Mouse (Mus musculus) heart, postnatal 10 days (tissue): ENCODE measurements around the gene Slc13a3. TPM values are rescaled to one million over a fixed set of nuclear protein-coding genes. Genes with fewer than 3 reads are reported as not detected.

ENCODE experiments used
- DNase-seq, 2 experiments: peaks; one replicate each; pipeline ENCODE4 v3.0.0; 2021
- intact Hi-C: fragments of 180-260 bp; cut with DNase I; formaldehyde crosslinking; loops from one replicate; pipeline ENCODE4 v1.15.1; 2025
- total RNA-seq, 2 experiments: library from RNA; stranded (reverse); gene quantifications; 2 replicates each; pipeline ENCODE4 v1.2.3; 2021

Gene Slc13a3
- total RNA-seq, 2 experiments from 2014 or later, result 0.10 to 1.1 TPM

DNA sequence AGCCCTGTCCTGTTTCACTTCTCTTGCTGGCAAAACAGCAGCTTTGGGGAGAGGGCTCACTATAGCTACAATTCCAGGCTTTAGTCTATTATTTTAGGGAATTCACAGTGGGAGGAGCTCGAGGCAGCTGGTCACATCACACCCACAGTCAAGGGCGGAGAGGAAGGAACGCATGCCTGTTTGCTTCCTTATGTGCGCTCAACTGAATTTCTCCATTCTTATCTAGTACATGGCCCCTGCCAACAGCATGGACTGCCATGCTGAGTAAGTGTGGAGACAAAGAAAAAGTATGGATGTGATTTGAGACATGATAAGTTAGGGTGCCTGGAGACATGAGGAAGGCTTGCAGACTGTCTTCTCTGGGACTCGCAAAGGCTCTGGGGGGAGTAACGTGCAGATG lies 11.1 kb upstream of the Slc13a3 start:
- no peak for DNase-seq
- intact Hi-C loops, result no loop called here

- no peak for DNase-seq
- intact Hi-C loops, result no loop called here
These were observed 9.0 kb upstream of the Slc13a3 start for GRCm38 (mm10) chr2:165482003-165482402.

DNA sequence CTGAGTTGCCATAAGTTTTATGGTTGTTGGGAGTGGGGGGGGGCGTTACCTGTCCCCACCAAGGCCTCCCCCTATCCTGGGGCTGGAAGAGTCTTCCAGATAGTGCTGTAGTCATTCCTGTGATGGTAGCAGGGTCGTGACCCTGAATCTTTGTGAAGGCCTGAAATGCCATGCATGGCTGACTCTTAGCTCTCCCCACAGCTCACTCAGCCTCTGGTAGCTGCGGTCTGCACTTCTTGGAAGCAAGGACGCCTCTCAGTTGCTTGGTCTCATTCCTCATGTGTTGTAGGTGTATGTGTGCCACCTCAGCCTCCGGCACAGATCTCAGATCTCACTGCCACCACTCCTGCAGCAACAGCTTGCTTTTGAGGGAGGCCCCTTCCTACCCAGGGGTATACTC lies 2.8 kb upstream of the Slc13a3 start:
- DNase-seq, result no peak
- intact Hi-C loops, result no loop called here

DNA sequence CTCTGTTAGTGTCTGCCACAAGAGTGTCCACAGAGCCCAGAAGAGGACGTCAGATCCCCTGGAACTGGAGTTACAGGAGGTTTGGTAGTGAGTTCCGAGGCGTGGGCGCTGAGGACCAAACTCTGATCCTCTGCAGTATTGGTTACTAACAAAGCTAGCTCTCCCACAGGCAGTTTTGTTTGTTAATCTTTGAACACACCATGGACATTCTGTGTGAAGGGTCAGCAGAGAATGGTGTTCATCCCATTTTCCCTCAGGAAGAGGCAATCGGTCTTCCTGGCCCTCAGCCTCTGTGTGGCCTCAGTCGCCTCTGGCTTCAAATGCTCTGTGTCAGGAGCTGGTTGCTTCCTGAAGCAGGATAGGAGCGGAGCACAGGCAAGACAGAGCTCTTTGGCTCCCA lies 2.4 kb upstream of the Slc13a3 start:
- no peak for DNase-seq

GRCm38 (mm10) chr2:165471943-165472342 lies 1.1 kb downstream of the Slc13a3 start:
- DNase-seq, result no peak
- intact Hi-C loops, result no loop called here

More for the DNA sequence above, 2.4 kb upstream of the Slc13a3 start:
- intact Hi-C loops, result no loop called here

GRCm38 (mm10) chr2:165470167-165470566 lies 2.9 kb downstream of the Slc13a3 start:
- DNase-seq, result peak; percentile 9 to 30
- intact Hi-C loops, result no loop called here

- peak; percentile 63 to 71 for DNase-seq
- intact Hi-C loops, result no loop called here
These were observed 5.1 kb downstream of the Slc13a3 start for GRCm38 (mm10) chr2:165467824-165468452.

DNA sequence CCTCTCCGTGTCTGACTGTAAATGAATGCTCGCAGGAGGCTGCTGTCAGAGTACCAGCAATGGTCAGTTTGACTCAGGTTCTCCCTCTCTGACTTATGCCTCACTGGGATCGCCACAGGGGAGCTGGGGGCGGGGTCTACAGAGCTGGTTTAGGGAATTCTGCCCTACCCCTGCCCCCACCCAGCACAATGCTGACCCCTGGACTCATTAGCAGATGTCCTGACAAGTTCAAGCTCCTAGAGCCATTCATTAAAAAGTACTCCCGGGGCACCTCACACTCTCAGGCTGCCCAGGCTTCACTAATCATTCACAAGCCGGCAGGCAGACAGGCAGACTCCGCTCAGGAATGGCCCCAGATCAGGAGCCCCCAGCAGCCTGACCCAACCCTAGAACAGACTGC lies 13.4 kb downstream of the Slc13a3 start:
- DNase-seq, result no peak
- intact Hi-C loops, result no loop called here

DNA sequence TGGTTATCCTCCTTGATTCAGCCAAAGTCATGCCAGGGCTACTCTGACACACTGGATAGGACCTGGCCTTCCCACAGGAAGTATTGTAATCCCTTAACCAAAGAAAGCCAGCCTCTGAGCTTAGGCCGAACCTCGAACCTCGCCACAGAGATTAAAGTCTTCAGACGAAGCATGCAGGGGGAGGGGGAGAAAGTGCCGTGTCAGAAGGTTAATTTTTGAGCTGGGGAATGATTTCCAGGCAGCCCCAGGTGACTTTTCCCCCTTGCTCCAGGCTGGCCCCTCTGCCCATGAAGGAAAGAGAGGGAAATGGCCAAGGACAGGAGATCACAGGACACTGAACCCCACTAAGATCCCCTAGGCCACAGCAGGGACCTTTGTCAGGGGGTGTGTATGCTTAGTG lies 14.8 kb downstream of the Slc13a3 start:
- DNase-seq, result no peak
- intact Hi-C loops, result no loop called here

DNA sequence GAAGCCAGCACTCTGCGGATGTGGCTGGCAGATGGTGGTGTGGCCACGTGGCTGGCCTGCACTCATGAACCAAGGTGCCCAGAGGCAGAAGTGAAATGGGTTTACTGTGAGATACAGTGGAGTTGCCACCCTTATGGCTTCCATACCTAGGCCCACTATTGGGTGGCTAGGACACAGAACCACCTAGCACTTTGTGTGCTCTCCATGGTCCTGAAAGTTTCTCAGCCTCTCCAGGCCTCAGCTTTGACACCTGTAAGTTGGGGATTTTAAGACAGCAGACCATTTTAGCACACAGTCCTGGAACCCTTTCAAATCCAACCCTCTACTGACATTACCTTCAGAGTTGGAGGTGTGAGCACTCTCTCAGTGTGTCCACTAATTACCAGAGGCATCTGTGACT lies 16.3 kb downstream of the Slc13a3 start:
- intact Hi-C loops, result no loop called here
- peak in 1 of 2 experiments; percentile 10 for DNase-seq

GRCm38 (mm10) chr2:165452730-165453693 lies 20.0 kb downstream of the Slc13a3 start:
- intact Hi-C loops, result no loop called here
- peak in 1 of 2 experiments; percentile 2 for DNase-seq

GRCm38 (mm10) chr2:165448475-165448874 lies 24.6 kb downstream of the Slc13a3 start:
- peak in 1 of 2 experiments; percentile 3 for DNase-seq

GRCm38 (mm10) chr2:165444861-165445260 lies 28.2 kb downstream of the Slc13a3 start:
- DNase-seq, result no peak
- intact Hi-C loops, result no loop called here

More at GRCm38 (mm10) chr2:165448475-165448874, 24.6 kb downstream of the Slc13a3 start:
- intact Hi-C loops, result no loop called here

GRCm38 (mm10) chr2:165442981-165443380 lies 30.0 kb downstream of the Slc13a3 start:
- DNase-seq, result no peak
- intact Hi-C loops, result no loop called here

- DNase-seq, result no peak
- intact Hi-C loops, result no loop called here
These were observed 31.4 kb downstream of the Slc13a3 start for GRCm38 (mm10) chr2:165441613-165442012.

- intact Hi-C loops, result no loop called here
- DNase-seq, result no peak
These were observed 33.4 kb downstream of the Slc13a3 start for GRCm38 (mm10) chr2:165439613-165440012.

DNA sequence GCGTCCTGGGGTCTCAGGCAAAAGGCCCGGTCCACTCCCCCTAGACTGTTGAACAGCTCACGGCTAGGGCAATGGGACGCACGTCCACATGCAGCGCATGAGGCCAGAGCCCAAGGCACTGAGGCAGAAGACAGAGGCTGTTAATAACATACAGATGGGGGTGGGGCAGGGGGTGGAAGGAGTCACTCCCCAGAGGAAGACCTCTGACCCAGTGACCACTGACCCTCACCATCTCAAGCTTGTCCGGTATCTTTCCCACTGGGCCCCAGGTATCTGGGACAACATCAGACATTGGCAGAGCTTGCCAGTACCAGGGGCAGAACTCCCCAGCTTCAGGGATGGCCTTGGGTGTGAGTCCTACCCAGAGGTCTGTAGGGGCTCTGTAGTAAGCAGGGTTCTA lies 34.1 kb downstream of the Slc13a3 start:
- intact Hi-C loops, result no loop called here
- DNase-seq, result no peak

DNA sequence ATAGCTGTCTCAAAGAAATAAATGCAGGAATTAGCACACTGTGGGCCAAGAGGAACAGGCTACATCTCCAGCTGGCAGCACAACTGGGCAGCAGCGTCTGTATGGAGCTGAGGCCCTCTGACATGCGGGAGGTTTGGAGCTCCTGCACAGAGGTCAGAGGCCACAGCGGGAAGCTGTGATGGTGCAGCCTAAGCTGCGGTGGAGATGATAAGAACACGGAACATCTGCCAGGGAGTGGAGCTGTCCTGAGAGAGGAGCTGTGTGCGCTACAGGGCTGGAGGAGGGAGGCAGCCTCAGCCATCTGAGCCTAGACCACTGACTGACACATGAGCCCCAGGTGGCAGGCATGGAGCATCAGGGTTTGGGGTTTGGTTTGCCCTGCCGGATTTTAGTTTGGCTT lies 44.3 kb downstream of the Slc13a3 start:
- intact Hi-C loops, result no loop called here
- no peak for DNase-seq

GRCm38 (mm10) chr2:165420195-165420594 lies 52.8 kb downstream of the Slc13a3 start:
- intact Hi-C loops, result no loop called here
- DNase-seq, result no peak

GRCm38 (mm10) chr2:165419670-165420111 lies 53.3 kb downstream of the Slc13a3 start:
- intact Hi-C loops, result no loop called here
- no peak for DNase-seq

- intact Hi-C loops, result no loop called here
- DNase-seq, result no peak
These were observed 54.5 kb downstream of the Slc13a3 start for GRCm38 (mm10) chr2:165418577-165418976.

DNA sequence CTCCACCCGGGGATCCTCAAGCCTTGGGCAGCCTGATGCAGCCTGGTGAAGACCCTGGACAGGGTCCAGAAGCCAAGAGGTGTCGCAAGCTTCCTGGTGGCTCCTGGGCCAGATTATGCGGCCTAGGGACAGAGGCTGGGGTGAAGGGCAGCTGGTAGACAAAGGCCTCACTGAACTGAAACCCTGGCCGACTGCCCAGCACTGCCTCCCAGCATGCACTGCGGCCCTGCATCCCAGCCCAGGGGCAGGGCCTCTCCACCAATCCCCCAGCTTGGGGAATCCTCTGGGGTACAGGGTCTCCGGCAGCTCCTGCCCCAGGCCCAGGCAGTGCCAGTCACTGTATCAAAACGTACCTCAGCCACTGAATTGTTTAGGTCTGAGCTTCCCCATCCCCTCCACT lies 55.7 kb downstream of the Slc13a3 start:
- intact Hi-C loops, result no loop called here
- peak; percentile 38 to 42 for DNase-seq
